Mouse (Mus musculus) left cerebral cortex, adult 18-20 months (tissue): ENCODE measurements around the gene Ppp3ca. TPM values are rescaled to one million over a fixed set of nuclear protein-coding genes. Genes with fewer than 3 reads are reported as not detected.

Experiments
- DNase-seq, 2 experiments: peaks; one replicate each; pipeline ENCODE4 v3.0.0; 2021 to 2022; ENCODE audit warnings: low spot score in 2 of 2, mixed read lengths in 1 of 2
- total RNA-seq, 2 experiments: library from RNA; stranded (reverse); gene quantifications; 2 replicates each; pipeline ENCODE4 v1.2.3; 2021

The Ppp3ca gene
- total RNA-seq, 2 experiments from 2014 or later, result 883 to 913 TPM

DNA sequence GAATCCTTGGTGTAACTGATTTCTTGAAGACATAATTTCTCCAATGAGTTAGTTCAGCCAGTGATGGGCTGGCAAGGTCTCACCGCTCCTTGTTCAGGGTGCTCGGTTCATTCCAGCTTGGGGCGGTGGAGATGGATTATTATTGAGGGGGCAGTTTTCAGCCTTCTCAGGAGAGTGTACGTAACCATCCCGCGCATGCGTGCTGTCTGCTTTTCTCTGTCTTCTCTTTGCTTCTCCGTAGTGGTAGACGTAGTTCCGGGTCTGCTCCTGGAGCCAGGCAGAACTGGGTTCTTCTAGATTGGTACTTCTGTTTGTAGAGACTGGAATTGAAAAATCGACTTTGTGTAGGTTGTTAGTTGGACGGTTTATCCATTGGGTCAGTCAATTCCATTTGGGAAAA, 89.5 kb downstream of the Ppp3ca start:
- DNase-seq, result no peak

DNA sequence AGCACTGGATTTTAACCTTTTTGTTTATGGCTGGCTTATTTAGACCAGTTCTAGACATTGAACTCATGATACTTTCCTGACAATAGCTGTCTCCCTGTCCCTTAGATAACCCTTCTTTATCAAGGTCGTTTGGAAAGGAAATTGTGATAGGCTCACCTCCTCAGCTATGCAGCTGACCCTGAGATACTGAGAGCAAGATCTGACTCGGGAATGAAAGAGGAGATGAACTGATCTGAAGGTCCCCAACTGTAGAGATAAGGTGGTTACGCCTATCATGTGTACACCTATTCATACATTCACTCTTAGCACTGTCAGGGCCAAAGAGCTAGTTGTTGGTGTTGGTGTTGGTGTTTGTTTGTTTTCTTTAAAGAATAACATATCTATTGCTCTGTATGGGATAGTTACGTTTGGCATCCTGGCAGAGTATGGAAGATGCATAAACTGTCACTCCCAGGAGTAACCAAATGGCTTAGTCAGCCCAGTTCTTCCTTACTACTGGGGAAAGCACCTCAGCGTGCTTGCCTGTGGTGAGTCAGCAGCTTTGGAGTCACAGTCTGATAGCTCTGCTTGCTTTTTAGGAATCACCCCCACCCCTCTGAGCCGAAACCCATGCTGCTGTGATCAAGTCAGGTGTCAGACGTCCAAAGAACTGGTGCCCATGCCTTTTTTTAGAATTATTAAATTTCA, 91.5 kb downstream of the Ppp3ca start:
- no peak for DNase-seq

DNA sequence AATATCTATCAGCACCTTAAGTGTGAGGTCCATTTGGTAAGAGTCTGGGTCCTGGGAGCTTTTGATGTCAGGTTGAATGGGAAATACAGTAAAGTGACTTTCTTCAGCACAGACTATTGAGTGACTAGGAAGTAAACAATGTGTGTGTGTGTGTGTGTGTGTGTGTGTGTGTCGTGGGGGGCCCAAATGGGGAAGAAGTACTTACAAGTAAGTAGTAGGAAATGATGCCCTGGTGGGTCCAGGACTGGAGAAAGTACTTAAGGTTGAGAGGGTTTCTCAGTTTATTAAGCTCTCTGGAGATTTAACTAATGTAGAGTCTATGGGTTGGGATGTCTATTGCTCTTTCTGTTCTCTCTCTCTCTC, 92.0 kb downstream of the Ppp3ca start:
- DNase-seq, result no peak

DNA sequence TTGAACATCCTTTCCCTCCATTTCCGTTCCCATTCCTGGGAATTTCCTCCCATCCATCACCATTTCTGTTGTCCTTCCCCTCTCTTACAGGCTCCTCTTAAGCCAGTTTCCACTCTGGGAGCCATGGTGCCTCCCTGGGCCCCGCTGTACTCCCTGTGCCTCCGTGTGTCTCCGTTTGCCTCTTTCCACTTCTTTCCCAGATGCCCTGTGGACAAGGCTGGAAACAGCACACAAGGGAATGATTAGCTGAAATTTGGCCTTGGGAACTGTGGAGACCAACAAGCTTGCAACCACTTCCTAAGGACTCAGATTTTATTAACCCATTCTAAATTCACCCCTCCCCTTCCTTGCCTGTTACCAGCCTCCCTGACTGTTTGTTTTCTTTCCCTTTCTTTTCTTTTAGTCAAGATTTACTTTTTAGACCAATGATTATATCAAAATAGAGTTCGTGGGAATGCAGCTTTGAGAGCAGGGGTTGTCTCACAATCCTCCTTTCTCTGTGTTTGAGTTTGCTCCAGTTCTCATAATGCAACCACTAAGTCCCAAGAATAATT, 93.9 kb downstream of the Ppp3ca start:
- no peak for DNase-seq

DNA sequence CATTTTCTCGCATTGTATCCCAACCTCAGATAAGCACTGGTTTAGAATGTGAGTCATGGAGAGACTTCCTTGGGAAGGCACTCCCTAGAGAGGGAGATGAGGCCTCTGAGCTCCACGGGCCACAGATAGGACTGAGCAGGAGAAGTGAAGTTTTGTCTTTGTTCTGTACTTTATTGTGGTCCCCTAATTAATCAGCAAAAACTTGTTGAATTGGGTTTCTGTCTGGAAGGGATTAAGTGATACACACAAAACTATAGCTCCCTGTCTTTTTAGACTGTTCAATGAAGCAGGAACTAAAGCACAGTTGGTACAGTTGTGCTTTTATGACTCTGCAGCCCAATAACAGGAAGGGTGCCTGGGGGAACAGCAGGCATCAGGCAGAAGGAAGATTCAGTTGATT, 95.6 kb downstream of the Ppp3ca start:
- no peak for DNase-seq

DNA sequence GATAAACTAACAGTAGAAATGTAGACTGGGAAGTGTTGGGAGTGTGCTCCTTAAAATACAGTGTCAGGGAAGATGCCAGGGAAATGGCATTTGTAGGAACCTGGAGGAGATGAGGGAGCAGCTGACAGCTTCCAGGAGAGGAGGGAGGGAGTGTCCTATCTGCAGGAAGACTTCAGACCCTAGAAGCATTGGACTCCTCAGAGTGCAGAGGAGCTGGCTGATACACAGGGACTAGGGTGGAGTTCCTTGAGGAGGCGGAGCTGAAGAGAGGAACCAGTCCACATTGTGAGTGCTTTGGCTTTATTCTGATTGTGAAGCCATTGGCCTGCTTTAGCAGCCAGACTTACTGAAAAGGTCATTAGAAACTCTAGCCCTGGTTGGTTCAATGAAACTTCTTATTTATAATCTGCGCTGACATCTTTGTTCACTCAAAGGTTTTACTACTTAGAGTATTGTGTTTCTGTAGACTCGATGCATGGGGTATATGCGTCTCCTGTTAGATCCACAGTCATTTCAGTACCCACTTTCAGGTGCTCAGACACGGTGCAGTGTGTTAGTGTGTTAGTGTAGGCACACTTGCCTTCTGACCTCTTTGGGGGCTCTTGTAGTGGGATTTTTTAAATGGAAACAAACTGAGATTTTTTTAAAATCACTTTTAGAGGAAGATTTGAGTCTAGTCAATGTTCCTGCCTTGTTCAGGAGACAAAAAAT, 99.0 kb downstream of the Ppp3ca start:
- DNase-seq, result no peak

DNA sequence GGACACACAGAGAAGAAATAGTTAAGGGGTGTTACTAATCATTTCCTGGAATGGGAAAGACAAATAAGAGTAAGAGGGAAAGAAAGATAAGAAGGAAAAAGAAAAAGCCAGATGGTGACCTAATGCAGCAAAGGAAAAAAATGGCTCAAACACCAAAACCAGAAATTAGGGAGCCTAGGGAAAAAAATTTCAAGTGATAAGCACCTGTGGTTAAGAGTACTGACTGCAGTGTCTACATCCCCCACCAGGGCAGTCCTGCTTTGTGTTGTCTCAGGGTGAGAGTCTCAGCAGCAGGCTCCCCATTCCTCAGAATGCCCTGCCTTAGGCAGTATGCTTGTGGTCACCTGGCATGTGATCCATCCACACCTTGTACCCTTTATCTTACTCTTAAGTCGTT, 99.6 kb downstream of the Ppp3ca start:
- DNase-seq, result no peak

DNA sequence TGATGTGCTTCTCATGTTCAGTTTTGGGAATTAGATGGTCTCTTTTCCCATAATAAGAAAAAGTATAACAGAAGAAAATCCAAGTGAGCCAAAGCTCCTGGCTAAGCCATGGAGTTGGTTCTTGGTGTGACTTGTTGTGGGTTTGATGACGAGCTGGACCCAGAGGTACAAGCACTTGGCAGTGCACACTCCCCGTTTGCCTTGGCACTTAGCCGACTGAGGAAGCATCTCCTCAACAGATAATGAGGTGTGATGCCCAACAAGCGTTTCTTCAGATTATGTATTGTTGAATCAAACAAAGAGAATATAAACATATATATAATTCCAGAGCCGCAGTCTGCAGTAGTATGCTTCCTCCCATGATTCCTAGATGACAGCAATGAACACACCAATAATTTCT, 101.8 kb downstream of the Ppp3ca start:
- DNase-seq, result no peak

DNA sequence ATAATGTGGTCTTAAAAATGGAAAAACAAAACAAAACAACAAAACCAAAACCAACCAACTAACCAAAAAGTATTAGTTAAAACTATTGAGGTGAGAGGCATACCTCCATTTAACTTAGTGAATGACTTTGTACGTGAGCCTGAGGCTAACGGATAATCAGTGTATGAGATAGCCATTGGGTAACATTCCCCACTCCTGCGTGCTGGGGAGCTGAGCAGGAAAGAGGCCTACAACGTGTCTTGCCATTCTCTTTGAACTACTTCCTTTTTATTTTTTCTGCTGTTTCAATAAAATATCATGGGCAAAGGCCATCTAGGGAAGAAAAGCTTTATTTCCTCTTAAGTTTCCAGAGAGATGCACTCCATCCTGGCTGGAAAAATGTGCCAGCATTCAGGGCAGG, 103.3 kb downstream of the Ppp3ca start:
- DNase-seq, result no peak

DNA sequence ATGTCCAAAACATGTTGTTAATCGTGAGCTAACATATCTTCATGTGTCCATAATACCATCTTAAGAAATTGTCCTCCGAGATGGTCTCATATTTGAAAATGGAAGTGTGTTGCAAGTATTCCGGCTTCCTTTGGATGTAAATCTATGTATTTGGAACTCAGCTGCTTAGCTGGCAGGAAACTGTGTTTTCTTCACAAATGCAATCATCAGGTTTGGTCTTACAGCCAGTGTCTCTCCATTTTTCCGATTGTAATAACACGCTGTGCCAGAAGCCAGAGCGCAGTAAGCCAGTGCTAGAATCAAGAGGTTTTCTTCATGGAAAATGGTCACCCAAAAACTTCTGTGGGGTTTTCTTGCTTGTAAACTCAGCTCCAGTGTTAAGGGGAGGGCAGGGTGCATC, 104.3 kb downstream of the Ppp3ca start:
- DNase-seq, result no peak

DNA sequence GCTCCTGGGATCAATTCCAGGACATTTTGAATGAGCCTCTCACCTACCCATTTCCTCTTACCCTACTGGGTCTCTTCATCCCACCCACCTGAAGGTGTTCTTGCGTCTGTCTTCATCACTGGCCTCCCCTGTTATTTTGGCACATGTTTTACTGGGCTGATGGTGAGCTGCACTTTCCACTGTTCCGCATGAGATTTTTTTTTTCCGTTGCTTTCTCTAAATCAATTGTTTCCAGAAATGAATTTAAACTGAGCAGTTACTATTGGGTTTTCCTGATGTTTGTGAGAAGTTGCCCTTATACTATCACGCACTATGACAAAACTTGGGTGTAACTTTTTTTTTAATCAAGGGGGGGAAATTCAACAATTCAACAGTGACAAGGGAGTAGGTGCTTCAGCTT, 106.6 kb downstream of the Ppp3ca start:
- no peak for DNase-seq

DNA sequence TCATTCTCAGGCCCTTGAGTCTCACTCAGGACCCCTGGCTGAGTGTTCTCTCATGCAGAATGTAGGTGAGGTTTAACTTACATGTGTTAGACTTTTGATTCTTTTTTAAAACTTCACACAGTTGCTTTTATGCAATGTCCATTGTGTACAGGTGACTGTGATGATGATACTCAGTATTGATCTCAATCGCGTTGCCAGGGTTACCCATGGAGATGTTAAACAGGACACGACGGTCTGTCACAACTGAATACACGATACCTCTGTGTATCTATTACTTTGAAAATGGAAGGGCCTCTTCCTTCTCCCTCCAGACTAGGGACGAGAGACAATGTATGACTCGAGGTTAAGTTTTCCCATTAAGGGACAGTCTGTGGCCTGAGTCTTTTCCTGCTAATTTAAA, 107.5 kb downstream of the Ppp3ca start:
- no peak for DNase-seq

DNA sequence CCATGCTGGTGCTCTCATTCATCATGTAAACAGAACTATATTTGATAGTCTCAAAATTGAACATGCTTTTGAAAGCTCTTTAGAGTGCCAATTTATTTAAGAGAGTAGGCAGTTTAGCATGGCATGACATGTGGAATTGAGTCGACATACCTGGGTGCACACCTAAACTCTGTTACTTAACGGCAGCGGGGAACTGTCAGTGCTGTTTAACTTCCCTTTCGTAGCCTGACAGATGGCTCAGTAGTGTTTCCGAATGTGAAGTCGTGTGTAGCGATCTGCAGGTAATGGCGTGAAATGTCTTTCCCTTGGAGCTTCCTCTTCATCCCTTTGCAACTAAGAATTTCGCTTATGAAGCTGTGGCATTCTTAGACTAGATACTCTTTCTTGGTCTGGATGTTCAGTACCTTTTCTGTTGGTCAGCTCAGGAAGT, 107.9 kb downstream of the Ppp3ca start:
- no peak for DNase-seq

DNA sequence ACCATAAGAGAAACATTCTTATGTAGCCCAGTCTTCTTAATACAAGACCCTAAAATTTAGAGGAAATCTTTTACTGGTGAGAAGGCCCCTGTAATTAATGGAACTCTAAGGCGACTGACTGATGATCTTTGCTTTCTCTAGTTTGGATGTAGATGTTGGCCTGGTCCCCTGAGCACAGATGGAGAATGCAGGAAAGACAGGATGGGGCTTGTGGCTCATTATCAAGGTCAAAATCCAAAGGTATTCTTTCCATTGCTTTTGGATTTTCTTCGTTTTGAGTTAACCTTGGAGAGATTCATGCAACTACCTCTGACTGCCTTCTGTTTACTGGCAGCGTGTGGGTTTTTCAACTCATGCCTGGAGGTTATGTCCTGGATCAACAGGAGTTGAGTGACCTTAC, 110.4 kb downstream of the Ppp3ca start:
- DNase-seq, result no peak

DNA sequence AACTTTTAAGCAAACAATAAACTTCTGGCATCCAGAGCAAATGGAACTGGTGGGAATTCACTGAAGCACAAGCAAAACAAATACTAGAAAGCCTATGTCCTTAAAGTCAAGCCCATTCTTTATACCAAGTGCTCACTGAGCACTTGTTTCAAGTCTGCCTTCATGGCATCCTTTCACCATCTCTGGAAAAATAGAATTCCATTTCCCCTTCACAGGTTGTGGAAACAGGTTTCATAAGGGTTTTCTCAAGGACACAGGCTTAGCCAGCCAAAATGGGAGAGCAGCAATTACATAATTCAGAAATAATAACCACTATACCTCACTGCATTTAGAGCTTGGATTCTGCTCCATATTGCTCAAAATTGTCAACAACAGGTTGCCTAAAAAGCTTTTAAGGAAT, 112.1 kb downstream of the Ppp3ca start:
- DNase-seq, result no peak

DNA sequence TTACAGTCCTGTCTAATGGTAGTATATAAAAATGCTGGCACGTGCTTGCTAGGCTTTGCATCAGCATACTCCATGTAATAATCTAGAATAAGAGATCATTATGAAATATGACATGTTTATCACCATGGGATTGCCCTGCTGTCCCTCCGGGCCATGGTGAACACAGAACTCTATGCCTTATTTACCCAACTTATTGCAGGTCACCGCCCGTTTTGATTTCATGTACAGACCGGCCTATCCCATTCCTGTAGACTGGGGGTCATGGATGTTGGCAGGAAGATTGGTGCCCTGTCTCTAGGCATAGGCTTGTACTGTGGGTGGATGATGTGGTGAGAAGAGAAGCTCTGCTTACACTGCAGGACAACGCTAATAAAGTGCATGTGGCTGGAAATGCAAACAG, 115.8 kb downstream of the Ppp3ca start:
- no peak for DNase-seq

DNA sequence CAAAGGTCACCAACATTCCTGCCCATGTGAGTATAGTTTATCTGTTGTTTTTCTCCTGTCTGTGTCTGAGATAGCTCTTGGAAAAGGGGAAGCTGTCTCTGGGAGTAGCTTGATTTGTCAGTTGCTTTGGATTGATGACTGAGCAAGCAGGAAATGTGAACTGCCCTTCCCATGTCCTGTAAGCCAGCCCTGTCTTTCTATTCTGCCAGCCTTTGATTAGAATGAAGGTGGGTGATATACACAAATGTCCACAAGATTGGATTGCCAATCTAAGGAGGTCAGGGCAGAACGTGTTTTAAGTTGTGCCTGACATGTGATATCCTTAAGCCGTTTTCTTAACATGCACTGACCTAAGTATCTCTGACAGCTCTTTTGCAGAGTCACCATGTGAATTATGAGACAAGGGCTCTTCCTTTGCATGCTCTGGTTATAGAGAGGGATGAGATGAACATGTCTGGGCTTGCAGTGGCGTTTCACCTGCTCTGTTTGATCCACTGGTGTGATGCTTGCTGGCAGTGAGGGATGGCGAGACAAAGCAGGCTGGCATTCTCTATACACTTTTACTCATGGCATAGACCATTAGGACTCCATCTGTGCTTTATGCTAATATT, 120.4 kb downstream of the Ppp3ca start:
- no peak for DNase-seq

DNA sequence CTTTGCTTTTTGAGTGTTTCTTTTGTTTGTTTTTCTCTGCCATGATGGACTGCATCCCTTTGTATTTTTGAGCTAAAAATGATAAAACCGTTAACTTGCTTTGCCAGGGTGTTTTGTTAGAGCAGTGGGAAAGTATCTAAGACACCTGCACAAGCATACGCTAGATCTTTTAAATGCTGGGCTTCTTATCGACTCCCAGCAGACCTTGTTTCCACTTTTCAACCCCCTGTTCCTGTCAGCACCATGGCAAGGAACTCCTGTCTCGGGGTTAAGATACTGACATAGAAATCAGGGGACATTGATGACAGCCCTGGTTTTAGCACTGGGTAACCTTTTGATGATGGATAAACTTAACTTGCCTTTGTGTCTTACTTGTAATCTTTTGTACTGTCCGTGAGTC, 121.5 kb downstream of the Ppp3ca start:
- DNase-seq, result no peak

DNA sequence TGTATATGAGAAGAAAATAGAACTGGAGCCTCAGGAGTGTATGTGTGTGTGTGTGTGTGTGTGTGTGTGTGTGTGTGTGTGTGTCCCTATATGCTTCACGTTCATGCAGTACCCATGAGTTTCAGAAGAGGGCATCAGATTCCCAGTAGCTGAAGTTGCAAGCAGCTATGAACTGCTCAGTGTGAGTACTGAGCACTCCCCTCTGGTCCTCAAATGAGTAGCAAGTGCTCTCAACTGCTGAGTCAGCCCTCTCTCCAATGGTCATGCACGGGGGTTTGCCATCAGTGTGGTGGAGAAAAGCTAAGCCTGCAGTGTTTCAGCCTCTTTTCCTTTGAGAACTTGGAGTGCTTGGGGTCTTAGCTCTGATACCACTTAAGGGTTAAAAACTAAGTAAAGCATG, 122.0 kb downstream of the Ppp3ca start:
- DNase-seq, result no peak

DNA sequence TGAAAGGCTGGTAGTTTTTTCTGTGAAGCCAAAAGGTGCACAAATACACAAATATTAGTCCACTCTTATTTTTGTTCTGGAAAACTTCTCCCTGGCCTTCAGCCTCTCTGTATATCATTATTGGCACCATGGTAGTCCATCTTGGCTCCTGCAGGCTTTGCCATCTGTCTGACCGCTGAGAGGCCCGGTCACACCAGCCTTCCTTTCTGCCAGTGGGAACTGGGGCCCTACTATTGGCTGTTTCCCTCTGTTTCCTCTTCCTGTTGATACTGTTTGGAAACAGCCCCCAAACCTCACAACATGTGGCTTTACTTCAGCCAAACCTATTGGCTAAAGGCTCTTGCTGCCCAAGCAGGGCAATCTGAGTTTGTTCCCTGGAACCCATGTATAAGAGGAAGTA, 123.5 kb downstream of the Ppp3ca start:
- DNase-seq, result no peak

DNA sequence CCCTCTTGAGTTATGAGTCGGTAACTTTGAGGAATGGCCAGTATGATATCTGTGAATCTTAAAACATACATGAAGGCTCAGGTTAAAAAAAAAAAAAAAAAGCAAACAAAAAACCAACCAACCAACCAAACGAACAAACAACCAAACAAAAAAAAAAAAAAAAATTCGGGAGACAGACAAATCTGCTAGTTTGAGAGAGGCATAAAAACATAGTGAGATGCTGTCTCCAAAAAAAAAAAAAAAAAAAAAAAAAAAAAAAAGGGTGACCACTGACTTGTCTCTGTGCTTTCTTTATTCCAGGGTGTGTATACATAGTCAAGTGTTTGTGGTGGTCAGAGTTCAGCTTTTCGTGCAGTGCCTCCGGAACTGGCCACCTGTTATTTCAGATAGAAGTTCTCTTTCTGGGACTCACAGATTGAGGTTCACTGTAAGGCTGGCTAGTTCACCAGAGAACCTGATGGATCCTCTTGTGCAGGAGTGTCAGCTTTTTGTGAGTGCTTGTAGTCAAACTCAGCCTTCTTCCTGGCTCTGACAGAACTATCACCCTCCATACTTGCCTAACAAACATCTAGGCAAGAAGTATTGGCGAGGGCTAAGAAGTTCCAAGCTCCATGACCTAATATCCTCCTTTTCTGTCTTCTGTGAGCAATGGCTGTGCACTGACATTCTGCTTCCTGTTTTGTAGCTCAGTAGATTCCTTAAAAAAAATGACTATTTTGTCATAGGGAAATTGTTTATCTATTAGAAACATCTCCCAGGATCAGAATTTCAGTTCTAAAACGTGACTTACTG, 124.7 kb downstream of the Ppp3ca start:
- DNase-seq, result no peak

DNA sequence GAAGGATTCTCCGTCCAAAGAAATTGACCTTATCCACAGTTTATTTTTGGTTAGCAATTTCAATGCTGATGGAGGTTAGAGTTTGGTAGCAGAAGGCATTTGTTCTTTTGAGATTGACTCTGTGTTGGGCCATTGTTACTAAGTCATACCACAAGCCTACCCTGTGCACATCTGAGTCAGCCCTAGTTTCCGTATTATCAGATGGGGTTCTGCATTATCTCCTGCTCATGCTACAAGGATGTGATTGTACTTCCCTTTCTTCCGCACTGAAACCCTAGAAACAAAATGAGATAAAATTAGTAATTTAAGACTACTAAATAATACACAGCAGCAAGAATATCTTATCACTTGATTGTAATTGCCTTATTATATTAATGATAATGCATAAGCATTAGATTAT, 129.0 kb downstream of the Ppp3ca start:
- no peak for DNase-seq
